Mouse (Mus musculus) left cerebral cortex, postnatal 4 days (tissue): ENCODE measurements around the gene Pllp. TPM values are rescaled to one million over a fixed set of nuclear protein-coding genes. Genes with fewer than 3 reads are reported as not detected.

Experiments
- DNase-seq: peaks from one replicate; pipeline ENCODE4 v3.0.0-alpha.2; 2022
- intact Hi-C: fragments of 180-260 bp; cut with DNase I; formaldehyde crosslinking; loops from one replicate; pipeline ENCODE4 v1.15.1; 2025
- total RNA-seq, 2 experiments: library from RNA; stranded (reverse); gene quantifications; 2 replicates each; pipeline ENCODE4 v1.2.3; 2021

Gene Pllp
- 1 to 10 TPM; 7.3 to 8.5 TPM for total RNA-seq

GRCm38 (mm10) chr8:94695994-94696384 is at the start of gene Pllp:
Gene Pllp, minus strand, starts transcription at chr8:94696278.
- peak; percentile 42 for DNase-seq
- intact Hi-C loops, result no loop called here

DNA sequence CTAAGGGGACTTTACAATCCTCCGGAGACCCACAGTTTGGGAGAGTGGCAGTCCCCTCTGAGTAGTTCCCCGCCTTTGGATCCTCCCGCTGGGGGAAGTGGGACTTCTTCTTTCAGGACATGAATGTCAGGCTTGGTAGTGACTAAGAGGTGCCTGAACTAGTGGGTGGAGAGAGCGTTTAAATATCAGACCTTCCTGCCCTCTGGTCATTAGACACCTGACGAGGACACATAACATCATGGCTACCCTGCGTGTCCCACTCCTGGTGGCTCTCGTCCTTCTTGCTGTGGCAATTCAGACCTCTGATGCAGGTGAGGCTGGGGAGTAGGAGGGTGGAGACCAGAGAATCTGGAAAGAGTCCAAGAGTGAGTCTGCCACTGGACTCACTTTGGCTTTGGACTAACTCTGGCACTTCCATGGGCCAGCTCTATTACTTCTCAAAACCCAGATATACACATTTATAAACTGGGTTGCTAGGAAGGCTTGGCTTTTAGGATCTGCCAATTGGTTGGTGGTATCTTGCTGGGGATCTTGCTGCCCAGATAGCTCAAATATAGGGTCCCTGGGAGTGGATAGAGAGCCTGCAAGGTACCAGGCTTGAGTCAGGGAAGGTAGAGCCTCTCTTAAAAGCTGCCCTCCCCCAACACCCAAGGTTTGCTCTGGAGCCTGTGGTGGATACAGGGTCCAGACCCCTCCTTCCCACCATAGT is 49.6 kb upstream of the Pllp start, which contains the start of gene Ccl22:
TSS of gene Ccl22 (plus strand) at position 115 of the 709 bp plus-strand sequence.
- DNase-seq, result no peak
- intact Hi-C loops, result no loop called here

DNA sequence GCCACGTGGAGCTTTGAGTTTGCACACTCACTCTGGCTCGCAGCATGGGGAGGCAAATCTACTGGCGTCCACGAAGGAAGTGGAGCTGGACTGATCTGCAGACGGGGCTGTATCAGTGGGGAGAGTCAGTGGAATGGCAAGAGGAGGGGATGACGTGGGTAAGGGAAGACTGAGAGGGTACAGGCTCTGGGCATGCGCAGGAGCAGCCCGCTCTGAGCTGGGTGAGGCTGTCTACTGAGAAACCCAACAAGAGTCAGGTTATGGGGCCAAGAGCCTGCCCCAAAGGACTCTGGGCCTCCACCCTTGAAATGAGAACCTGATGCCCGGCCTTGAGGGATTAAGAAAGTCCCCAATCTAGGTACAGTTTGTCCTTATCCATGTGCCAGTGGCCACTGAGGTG is 48.9 kb upstream of the Pllp start:
- intact Hi-C loops, result no loop called here
- DNase-seq, result no peak

GRCm38 (mm10) chr8:94744484-94744883 is 48.4 kb upstream of the Pllp start:
- intact Hi-C loops, result no loop called here
- DNase-seq, result no peak

GRCm38 (mm10) chr8:94741726-94742125 is 45.6 kb upstream of the Pllp start:
- intact Hi-C loops, result no loop called here
- no peak for DNase-seq

- no peak for DNase-seq
- intact Hi-C loops, result no loop called here
Measured at GRCm38 (mm10) chr8:94740591-94740990, 44.5 kb upstream of the Pllp start.

DNA sequence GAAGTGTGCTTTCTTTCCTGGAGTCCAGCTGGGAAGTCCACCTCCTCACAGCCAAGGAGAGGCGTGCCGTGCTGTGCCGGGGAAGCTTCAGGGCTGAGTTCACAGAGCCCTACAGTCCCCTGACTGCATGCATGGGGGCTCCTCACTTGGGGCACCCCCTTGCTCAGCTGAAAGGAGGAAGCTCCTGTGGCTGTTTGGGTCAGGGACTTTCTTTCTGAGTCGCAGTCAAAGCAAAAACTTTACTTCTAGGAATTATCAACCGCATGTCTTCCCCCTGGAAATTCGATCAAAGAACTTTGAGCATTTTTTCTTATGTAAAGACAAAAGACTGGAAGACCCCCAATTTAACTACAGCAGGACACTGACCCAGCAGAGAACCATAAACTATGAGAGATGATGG is 43.8 kb upstream of the Pllp start:
- intact Hi-C loops, result no loop called here
- DNase-seq, result no peak

DNA sequence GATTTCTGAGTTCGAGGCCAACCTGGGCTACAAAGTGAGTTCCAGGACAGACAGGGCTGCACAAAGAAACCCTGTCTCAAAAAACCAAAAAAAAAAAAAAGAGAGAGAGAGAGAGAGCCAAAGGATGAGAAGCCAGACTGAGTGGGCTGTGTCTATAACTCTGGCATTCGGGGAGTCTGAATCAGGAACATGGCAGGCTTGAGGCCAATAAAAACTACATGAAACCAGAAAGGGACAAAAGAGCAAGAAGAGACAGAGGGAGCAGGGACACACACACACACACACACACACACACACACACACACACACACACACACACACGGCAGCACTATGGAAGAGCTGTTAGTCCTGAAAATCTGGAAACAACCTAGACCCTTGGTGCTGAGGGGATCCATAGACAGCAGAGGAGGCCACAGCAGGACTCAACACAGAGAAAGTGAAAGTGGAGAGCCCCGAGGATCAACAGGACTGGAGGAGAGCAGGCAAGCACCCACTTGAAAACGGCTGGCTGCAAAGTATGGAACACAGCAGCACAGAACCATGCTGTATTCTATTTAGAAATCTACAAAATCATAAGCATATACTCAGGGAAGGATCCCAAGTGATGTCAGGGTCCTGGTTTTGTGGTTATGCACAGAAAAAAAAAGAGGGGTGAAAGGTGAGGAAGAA is 39.5 kb upstream of the Pllp start:
- no peak for DNase-seq
- intact Hi-C loops, result no loop called here

DNA sequence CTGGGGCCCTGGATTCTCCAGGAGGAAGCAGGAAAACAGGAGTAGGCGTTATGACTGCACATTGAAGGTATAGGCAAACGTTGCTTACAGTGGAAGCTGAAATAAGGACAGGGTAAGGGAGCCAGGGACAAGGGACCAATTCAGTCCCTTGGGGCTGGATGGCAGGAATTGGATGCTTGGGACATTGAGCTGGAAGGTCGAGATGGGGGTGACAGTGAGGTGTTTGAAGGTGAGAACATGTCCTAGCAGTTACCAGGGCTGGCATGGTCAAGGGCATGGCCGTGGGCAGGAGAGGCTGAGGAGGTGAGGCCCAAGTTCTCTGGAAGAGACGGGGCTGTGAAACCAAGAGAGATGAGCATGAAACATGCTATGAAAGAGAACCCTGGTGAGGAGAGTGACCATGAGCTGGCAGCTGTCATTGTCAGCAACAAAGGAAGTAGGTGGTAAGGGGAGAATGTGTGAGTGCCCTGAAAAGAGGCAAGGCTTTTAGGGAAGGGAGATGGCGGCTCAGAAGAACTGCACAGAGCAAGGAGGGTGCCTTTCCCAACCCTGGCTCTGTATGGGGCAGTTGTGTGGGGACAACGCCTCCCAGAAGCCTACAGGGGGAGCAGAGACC is 38.8 kb upstream of the Pllp start:
- intact Hi-C loops, result no loop called here
- DNase-seq, result no peak

DNA sequence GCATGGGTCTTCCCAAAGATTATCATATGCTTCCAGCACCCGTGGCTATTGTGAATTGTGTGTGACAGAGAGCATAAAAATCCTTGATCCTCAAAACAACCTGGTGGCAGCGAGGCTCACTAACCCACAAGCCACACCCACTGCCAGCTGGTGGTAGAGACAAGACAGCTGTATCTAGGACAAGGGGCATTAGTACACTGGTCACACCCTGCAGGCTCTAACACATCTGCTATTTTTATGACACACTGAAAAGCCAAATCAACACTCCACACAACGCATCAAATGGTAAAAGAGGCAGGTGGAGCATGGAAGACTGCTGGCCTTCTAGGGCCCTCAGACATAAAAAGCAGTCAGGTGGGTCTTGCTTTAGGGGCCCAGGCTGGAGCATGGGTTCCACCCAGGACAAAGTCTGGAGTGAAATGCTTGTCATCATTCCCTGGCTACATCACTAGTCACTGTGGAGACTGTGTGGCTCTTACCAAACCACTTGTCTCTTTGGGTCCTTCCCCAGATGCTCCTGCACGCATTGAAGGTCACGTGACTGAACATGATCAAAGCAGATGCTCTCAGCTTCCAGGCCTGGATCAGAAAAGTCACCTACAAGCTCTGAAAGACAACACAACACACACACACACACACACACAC is 37.9 kb upstream of the Pllp start:
- no peak for DNase-seq
- intact Hi-C loops, result no loop called here

- intact Hi-C loops, result no loop called here
- no peak for DNase-seq
Measured at GRCm38 (mm10) chr8:94729301-94729700, 33.2 kb upstream of the Pllp start.

DNA sequence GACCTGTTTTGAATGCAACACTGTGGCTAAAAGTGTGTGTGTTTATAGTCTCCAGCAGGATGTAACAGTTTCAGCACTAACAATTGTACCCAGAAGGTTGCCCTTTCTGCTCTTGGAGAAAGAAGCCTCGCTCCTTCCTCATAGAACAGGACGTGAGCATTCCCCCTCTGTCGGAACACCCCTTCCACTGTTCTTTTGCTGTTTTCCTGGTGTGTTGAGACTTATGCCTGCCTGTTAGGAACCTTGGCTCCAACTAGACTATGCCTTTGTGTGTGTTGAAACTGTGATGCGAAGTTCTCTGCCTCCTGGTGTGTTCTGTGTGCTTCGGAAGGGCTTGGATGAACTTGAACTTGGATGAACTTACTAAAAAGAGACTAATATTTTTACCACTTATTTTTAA is 29.9 kb upstream of the Pllp start:
- DNase-seq, result no peak
- intact Hi-C loops, result no loop called here

DNA sequence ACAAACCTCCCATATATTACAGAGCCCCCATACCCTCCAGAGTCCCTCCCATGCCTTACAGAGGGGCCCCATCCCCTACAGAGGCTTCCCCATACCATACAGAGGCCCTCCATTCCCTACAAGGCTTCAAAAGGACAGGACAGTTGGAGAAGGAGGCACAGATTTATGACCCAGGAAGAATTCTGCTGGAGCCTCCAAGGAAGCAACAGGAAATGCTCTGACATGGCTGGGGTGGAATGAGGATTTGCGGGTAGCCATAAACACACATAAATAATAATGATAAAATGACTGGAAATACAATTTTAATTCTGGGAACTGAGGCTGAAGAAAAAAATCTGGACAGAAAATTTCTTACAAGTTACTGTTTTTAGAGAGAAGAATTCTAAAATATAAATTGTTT is 20.8 kb upstream of the Pllp start:
- no peak for DNase-seq
- intact Hi-C loops, result no loop called here

GRCm38 (mm10) chr8:94715871-94716270 is 19.8 kb upstream of the Pllp start:
- intact Hi-C loops, result no loop called here
- no peak for DNase-seq

GRCm38 (mm10) chr8:94714556-94714955 is 18.5 kb upstream of the Pllp start:
- intact Hi-C loops, result no loop called here
- no peak for DNase-seq

DNA sequence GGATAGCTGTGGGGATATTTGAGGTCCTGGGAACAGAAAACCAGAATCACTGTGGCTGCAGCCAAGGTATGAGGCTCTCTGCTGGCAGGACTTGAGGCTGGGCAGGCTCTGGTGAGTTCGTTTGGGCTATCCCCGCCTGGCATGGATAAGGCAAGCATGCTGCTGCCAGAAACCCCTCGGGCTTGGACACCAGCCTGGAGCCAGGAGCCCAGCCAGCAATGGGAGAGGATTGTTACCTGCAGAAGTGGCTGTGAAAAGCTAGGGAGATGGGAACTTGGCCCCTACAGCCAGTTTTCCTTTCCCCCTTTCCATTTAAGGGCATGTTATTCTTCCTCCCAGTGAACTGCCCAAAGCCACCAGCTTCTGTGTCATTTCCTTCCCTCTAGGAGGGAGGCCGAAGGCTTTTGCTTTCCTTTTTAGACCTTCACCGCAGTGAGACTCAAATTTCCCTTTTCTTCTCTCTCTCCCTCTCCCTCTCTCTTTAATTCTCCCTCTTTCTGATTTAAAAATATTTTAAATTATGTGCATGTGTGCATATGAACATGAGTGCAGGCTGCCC is 15.2 kb upstream of the Pllp start:
- intact Hi-C loops, result no loop called here
- DNase-seq, result peak; percentile 77

DNA sequence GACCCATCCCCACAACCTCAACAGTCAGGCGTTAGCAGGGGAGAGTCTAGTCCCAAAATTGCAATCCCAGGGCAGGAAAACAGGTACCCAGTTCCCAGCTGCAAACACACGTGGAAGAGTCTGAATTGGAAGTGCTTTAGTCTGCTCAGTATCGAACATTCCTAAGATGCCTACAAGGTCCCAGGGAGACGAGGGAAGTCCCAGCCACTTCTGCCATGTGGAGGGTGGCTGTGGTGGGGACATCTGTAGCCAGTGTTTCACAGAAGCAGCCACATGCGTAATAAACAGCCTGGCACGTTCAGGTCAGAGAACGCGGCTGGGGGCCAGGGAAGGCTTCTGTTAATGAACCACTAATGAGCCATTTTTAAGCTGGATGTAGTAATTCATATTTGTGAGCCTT is 14.3 kb upstream of the Pllp start:
- DNase-seq, result no peak
- intact Hi-C loops, result no loop called here

- intact Hi-C loops, result no loop called here
- no peak for DNase-seq
Measured at GRCm38 (mm10) chr8:94706732-94707395, 10.8 kb upstream of the Pllp start.

- DNase-seq, result no peak
- intact Hi-C loops, result loop anchor here (2.0 kb wide), 2 partner anchors 67 to 107 kb away; partner anchors contain the start of gene Cx3cl1
Measured at GRCm38 (mm10) chr8:94705581-94706245, 9.6 kb upstream of the Pllp start.

DNA sequence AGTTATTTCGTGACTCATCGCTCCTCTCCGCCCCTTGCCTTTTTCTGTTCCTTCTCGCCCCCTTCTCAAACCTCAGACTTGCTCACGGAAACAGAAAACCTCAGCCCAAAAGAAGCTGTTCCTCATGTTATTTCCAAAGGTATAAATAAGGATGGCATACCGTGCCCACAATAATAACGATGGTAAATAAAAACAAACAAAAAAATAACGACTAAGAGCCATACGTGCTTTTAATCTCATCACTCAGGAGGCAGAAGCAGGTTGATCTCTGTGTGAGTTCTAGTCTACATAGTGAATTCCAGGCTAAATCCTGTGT is 8.5 kb upstream of the Pllp start:
- intact Hi-C loops, result loop anchor here (2.0 to 5.0 kb wide), 3 partner anchors 68 to 172 kb away; partner anchors contain the start of genes Cpne2 and Cx3cl1
- no peak for DNase-seq
